Mouse (Mus musculus) skeletal muscle tissue, postnatal 0 days (tissue): ENCODE results near the gene Rpl35. TPM values are rescaled to one million over a fixed set of nuclear protein-coding genes. Genes with fewer than 3 reads are reported as not detected.

Source experiments
- polyA plus RNA-seq: library from polyadenylated mRNA; unstranded; fragments of >200 nt; fragmentation: Nextera tagmentation; extraction: Ambion mirVana; gene quantifications from 2 replicates; pipeline ENCODE4 v1.2.1, GENCODE M21; 2015

The Rpl35 gene
- 688 and 821 TPM in 2 replicates for polyA plus RNA-seq

DNA sequence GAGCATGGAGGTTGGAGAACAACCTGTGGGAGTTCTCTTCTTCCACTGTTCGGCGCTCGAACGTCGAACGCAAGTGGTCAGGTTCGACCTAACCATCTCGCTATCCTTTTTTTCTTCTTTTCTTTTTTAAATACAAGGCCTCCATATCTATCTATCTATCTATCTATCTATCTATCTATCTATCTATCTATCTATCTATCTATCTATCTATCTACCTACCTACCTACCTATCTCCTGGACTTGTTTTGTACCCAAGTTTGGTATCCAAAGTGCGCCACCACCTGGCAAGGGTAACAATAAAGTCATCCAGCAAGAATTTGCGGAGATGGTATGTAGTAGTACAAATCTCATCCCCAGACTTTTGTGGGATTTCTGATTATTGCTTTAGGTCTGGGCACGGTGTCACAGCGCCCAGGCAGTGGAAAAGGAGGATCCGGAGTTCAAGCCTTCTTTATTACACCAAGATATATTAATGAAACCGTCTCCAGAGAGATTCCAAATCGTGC is at the start of gene Rpl35:
Gene Rpl35, minus strand, starts transcription at position 51 of the 506 bp plus-strand sequence.

DNA sequence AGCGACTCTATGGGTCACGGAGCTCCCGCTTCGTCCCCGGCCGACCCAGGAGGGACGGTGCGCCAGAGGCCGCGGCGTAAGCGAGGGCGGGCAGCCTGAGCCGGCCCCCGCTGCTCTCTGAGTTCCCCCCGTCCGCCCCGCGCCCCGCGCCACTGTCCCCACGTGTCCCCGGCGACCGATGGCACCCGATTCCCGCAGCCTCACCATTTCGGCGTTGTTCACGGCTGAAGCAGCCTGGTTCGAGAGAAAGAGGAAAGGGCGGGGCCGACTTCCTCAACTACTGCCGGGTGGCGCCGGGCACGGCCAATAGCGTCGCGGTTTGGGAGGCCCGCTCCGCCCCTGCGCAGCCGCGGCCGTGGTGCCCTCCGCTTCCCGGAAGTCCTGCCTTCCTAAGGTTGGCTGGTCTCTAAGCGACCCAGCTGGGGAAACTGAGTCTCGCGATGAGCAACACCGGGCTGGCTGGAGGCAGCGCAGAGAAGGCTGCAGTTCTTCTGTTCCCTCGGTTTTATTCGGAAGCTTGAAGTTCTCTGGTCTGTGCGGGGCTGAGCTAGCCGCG is 466 bp downstream of the Rpl35 start, which contains the start of gene Arpc5l:
Gene Arpc5l, plus strand, starts transcription at position 469 of the 556 bp plus-strand sequence.

GRCm38 (mm10) chr2:38997386-38998374 is 7.7 kb downstream of the Rpl35 start, which contains the start of gene Wdr38:
TSS of gene Wdr38 (plus strand) at chr2:38997476.

Other genes with a start within 250 kb of the Rpl35 start
- gene Nr6a1, start 77.9 kb downstream of the Rpl35 start, polyA plus RNA-seq = 0.24 and 0.26 TPM in 2 replicates
- 8.5 and 8.6 TPM in 2 replicates for gene Olfml2a, start 73.6 kb downstream of the Rpl35 start, polyA plus RNA-seq
- 0.58 and 0.72 TPM in 2 replicates for gene Wdr38, start 8.1 kb downstream of the Rpl35 start, polyA plus RNA-seq
- 63.6 and 74.2 TPM in 2 replicates for gene Arpc5l, start 276 bp downstream of the Rpl35 start, polyA plus RNA-seq
- 14.0 and 14.6 TPM in 2 replicates for gene Golga1, start 59.9 kb upstream of the Rpl35 start, polyA plus RNA-seq
- 1.9 and 2.3 TPM in 2 replicates for gene Scai, start 185.1 kb upstream of the Rpl35 start, polyA plus RNA-seq
- 63.7 and 63.9 TPM in 2 replicates for gene Ppp6c, start 220.8 kb upstream of the Rpl35 start, polyA plus RNA-seq